Mouse (Mus musculus): ENCODE measurements around the gene Zdhhc25.

Zdhhc25 gene

DNA sequence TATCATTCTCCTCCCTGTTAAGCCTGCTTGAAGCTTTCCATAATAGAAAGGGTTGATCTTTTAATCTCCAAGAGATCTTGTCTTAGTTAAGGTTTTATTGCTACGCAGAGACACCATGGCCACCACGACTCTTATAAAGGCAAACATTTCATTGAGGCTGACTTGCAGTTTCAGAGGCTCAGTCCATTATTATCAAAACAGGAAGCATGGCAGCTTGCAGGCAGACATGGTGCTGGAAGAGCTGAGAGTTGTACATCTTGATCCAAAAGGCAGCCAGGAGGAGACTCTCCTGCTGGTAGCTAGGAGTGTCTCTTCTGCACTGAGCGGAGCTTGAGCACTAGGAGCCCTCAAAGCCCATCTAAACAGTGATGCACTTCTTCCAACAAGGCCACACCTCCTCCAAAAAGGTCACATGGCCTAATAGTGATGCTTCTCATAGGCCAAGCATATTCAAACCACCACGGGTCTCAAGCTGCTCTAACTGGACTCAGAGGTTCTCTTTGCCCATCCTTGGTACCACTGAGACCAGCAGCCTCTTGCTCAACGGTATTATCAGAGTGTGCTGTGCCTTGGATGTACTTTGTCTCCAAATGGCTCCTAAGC, 26.9 kb downstream of the Zdhhc25 start:
- no peak for DNase-seq (ENCODE audit: low read depth in 2 of 2, low spot score in 2 of 2)

- no peak for DNase-seq (ENCODE audit: low read depth in 2 of 2, low spot score in 2 of 2)
Observed at GRCm38 (mm10) chr15:88628801-88629356, 28.8 kb downstream of the Zdhhc25 start.

GRCm38 (mm10) chr15:88635205-88635604, 35.1 kb downstream of the Zdhhc25 start:
- no peak for DNase-seq (ENCODE audit: low read depth in 2 of 2, low spot score in 2 of 2)

- DNase-seq (ENCODE audit: low read depth in 2 of 2, low spot score in 2 of 2) = peak in 1 of 2 experiments; percentile 16
Observed at GRCm38 (mm10) chr15:88651019-88651418, 50.9 kb downstream of the Zdhhc25 start.

Data from CD8-positive naive resting alpha-beta T cell, adult 2 months (primary cell).